Comparison of ENCODE assay signal across 7 mouse cellular contexts in genomic region chr3:30566333-30566732, GRCm38 (mm10). TPM values are rescaled to one million over a fixed set of nuclear protein-coding genes. Genes with fewer than 3 reads are reported as not detected.
"Had no signal": no experiment of that assay in that cellular context is flagged by ENCODE, and none has a peak within 500 bp of the region (broad histone marks: within the 10 kb centered on the region; RNA-seq: fewer than 3 reads in every experiment).

No protein-coding gene starts in this region.

RNA-seq across cellular contexts. Expression of gene Actrt3, which starts 33.4 kb away (rescaled TPM):
- polyA plus RNA-seq: small intestine, adult 2 months; spleen, adult 2 months; stomach, embryonic 14.5 days; stomach, postnatal 0 days; thymus, adult 2 months; thymus, postnatal 0 days; urinary bladder, adult 2 months had no signal
